ENCODE assay signal across 9 mouse cellular contexts in genomic region chr8:105727397-105728124, GRCm38 (mm10). TPM values are rescaled to one million over a fixed set of nuclear protein-coding genes. Genes with fewer than 3 reads are reported as not detected.
DNase-seq lines count a peak whose midpoint lies in the region; TF ChIP-seq lines count a peak whose summit lies in the region.
"Had no signal": no experiment of that assay in that cellular context is flagged by ENCODE, and none has a peak within 500 bp of the region (broad histone marks: within the 10 kb centered on the region; RNA-seq: fewer than 3 reads in every experiment).

No protein-coding gene starts in this region.

- H3K4me3 ChIP-seq in gastrocnemius, adult 2 months: peak overlapping the region; percentile 63
- peak overlapping the region; percentile 38 for H3K4me3 ChIP-seq in brown adipose tissue, adult 24 weeks (ENCODE audit: insufficient read depth, low read depth, low read length)
- peak overlapping the region; percentile 45 for H3K4me3 ChIP-seq in lung, adult 2 months (replicated peaks; ENCODE audit: extremely low read depth, low read depth, low read length)

- TF ChIP-seq CTCF in gastrocnemius, adult 2 months (IDR thresholded peaks at IDR 0.05): no peak
- TF ChIP-seq CTCF in lung, adult 2 months (IDR thresholded peaks at IDR 0.05; ENCODE audit: insufficient read depth, low read length): no peak

- intact Hi-C loops in gastrocnemius, adult 2 months (cut with DNase I): no loop called here
- intact Hi-C loops in gastrocnemius, postnatal 36 days (cut with DNase I): no loop called here

- H3K4me1 ChIP-seq in brown adipose tissue, adult 24 weeks (ENCODE audit: control insufficient read depth, insufficient read depth, insufficient read length, low read length): peaks cover 5% of the 10 kb centered on the region; the same call in 1 of the 2 replicates
- H3K4me1 ChIP-seq in lung, adult 2 months (ENCODE audit: control insufficient read depth, insufficient read depth, low read length): peaks cover 7% of the 10 kb centered on the region

- peak overlapping the region; percentile 87 for H3K27ac ChIP-seq in gastrocnemius, adult 2 months
- H3K27ac ChIP-seq in brown adipose tissue, adult 24 weeks (replicated peaks; ENCODE audit: low read depth, low read length): peak overlapping the region; percentile 76

- peak; percentile 44; the same call in 1 of the 2 replicates for TF ChIP-seq POLR2A in lung, adult 2 months (IDR thresholded peaks at IDR 0.05; ENCODE audit: borderline replicate concordance, extremely low read depth, low read depth, low read length)

- 48% methylated on average over 18 of the region's 18 CpGs for WGBS in lung, adult 2 months

- DNase-seq in gastrocnemius, adult 2 months: peak; percentile 53
- no peak for DNase-seq in gastrocnemius, postnatal 36 days
- DNase-seq in kidney, adult 11 months: peak; percentile 79
- peak; percentile 34 for DNase-seq in lung, adult 2 months
- DNase-seq in left cerebral cortex, adult 11 months (ENCODE audit: low spot score): no peak
- DNase-seq in cerebellum, postnatal 4 days (ENCODE audit: low spot score in 2 of 2): no peak
- DNase-seq in frontal cortex, postnatal 14 days (ENCODE audit: low spot score in 2 of 2): no peak

RNA-seq across cellular contexts. Expression of gene Enkd1, which starts 19.6 kb away (rescaled TPM):
- under 1 TPM; 0.47 to 0.69 TPM for total RNA-seq in gastrocnemius, adult 2 months (2021)
- total RNA-seq in gastrocnemius, postnatal 36 days (2021): 1 to 10 TPM in 1 of 2 experiments, under 1 TPM in 1; 0.48 to 1.2 TPM
- polyA plus RNA-seq in brown adipose tissue, adult 24 weeks (2012; ENCODE audit: insufficient read depth, insufficient read length, missing spikeins): 0.52 TPM in 1 of 2 replicates, not detected in the other
- 9.6 and 9.9 TPM in 2 replicates for polyA plus RNA-seq in lung, adult 2 months (2012; rRNA removed)

RNA-seq across cellular contexts. Expression of gene 4933405L10Rik, which starts 20.1 kb away (rescaled TPM):
- not detected for total RNA-seq in gastrocnemius, adult 2 months (2021)
- total RNA-seq in gastrocnemius, postnatal 36 days (2021): not detected
- polyA plus RNA-seq in brown adipose tissue, adult 24 weeks (2012; ENCODE audit: insufficient read depth, insufficient read length, missing spikeins): 0.87 TPM in 1 of 2 replicates, not detected in the other
- not detected in 2 replicates for polyA plus RNA-seq in lung, adult 2 months (2012; rRNA removed)
- polyA plus RNA-seq: gonadal fat pad, adult 2 months had no signal

RNA-seq across cellular contexts. Expression of gene Pard6a, which starts 26.6 kb away (rescaled TPM):
- total RNA-seq in gastrocnemius, adult 2 months (2021): 1 to 10 TPM; 5.0 to 6.0 TPM
- total RNA-seq in gastrocnemius, postnatal 36 days (2021): 1 to 10 TPM; 4.7 to 6.7 TPM
- 10.2 and 10.6 TPM in 2 replicates for polyA plus RNA-seq in brown adipose tissue, adult 24 weeks (2012; ENCODE audit: insufficient read depth, insufficient read length, missing spikeins)
- polyA plus RNA-seq in lung, adult 2 months (2012; rRNA removed): 14.1 and 14.5 TPM in 2 replicates

RNA-seq across cellular contexts. Expression of gene Acd, which starts 26.7 kb away (rescaled TPM):
- total RNA-seq in gastrocnemius, adult 2 months (2021): 1 to 10 TPM; 4.2 to 5.3 TPM
- 1 to 10 TPM; 6.6 to 6.7 TPM for total RNA-seq in gastrocnemius, postnatal 36 days (2021)
- 12.3 and 15.9 TPM in 2 replicates for polyA plus RNA-seq in brown adipose tissue, adult 24 weeks (2012; ENCODE audit: insufficient read depth, insufficient read length, missing spikeins)
- 33.8 and 37.8 TPM in 2 replicates for polyA plus RNA-seq in lung, adult 2 months (2012; rRNA removed)

RNA-seq across cellular contexts. Expression of gene Gfod2, which starts 30.9 kb away (rescaled TPM):
- total RNA-seq in gastrocnemius, adult 2 months (2021): 1 to 10 TPM; 7.2 to 7.4 TPM
- total RNA-seq in gastrocnemius, postnatal 36 days (2021): 1 to 10 TPM; 6.6 to 6.8 TPM
- polyA plus RNA-seq in brown adipose tissue, adult 24 weeks (2012; ENCODE audit: insufficient read depth, insufficient read length, missing spikeins): 4.0 and 4.1 TPM in 2 replicates
- polyA plus RNA-seq in lung, adult 2 months (2012; rRNA removed): 12.2 and 14.8 TPM in 2 replicates

Comparison
In these comparisons a context has a peak if more than half of its experiments do, and no peak if none do; other contexts are left out.
1. DNase-seq: peak in gastrocnemius, adult 2 months (single experiment), kidney, adult 11 months (single experiment) and lung, adult 2 months (single experiment); none in gastrocnemius, postnatal 36 days (0 of 2), left cerebral cortex, adult 11 months (single experiment), cerebellum, postnatal 4 days (0 of 2) and frontal cortex, postnatal 14 days (0 of 2).
2. Peak in every context shown above with its lines, with median percentiles within 50 percentile points of each other: H3K4me3 ChIP-seq.